Mouse (Mus musculus): ENCODE measurements around the gene Frmd4b.

- TF ChIP-seq POLR2A (IDR thresholded peaks at IDR 0.05; ENCODE audit: low read depth, low read length): no peak
- no peak for TF ChIP-seq CTCF (IDR thresholded peaks at IDR 0.05; ENCODE audit: extremely low read depth, insufficient read depth, insufficient read length, insufficient replicate concordance)
Observed at GRCm38 (mm10) chr6:97413453-97413852, 203.9 kb downstream of the Frmd4b start.
